Mouse (Mus musculus): ENCODE measurements around the gene Gpx3.
A peak's percentile ranks its signal among the peaks of the same experiment; 100 is the strongest.
"Not testable (repeated sequence)": the region's sequence is repeated elsewhere in the genome, so short reads cannot be mapped to it uniquely, and the experiment has no call there.

Gpx3 gene

GRCm38 (mm10) chr11:54940056-54940455 is 37.8 kb downstream of the Gpx3 start:
- no peak for DNase-seq

- DNase-seq = no peak
Measured at GRCm38 (mm10) chr11:54944702-54945101, 42.4 kb downstream of the Gpx3 start.

GRCm38 (mm10) chr11:54949717-54950116 is 47.5 kb downstream of the Gpx3 start:
- DNase-seq = no peak

- DNase-seq = peak; percentile 88
Measured at GRCm38 (mm10) chr11:54950684-54951083, 48.4 kb downstream of the Gpx3 start.

- peak; percentile 93 for DNase-seq
Measured at GRCm38 (mm10) chr11:54952651-54953050, 50.4 kb downstream of the Gpx3 start.

- DNase-seq = no peak
Measured at GRCm38 (mm10) chr11:54953993-54954446, 51.8 kb downstream of the Gpx3 start.

- no peak for DNase-seq
Measured at GRCm38 (mm10) chr11:54954716-54955115, 52.5 kb downstream of the Gpx3 start.

- DNase-seq = not testable (repeated sequence)
Measured at GRCm38 (mm10) chr11:54955400-54955734, 53.1 kb downstream of the Gpx3 start.

GRCm38 (mm10) chr11:54955735-54956480 is 53.7 kb downstream of the Gpx3 start:
- DNase-seq = peak; percentile 100

GRCm38 (mm10) chr11:54956912-54957311 is 54.7 kb downstream of the Gpx3 start:
- DNase-seq = no peak

GRCm38 (mm10) chr11:54957708-54958107 is 55.5 kb downstream of the Gpx3 start:
- not testable (repeated sequence) for DNase-seq

- DNase-seq = no peak
Measured at GRCm38 (mm10) chr11:54958571-54959073, 56.4 kb downstream of the Gpx3 start.

All from heart, adult 11 months (tissue).